14 mouse cellular contexts compared by ENCODE assay signal in the genomic region with DNA sequence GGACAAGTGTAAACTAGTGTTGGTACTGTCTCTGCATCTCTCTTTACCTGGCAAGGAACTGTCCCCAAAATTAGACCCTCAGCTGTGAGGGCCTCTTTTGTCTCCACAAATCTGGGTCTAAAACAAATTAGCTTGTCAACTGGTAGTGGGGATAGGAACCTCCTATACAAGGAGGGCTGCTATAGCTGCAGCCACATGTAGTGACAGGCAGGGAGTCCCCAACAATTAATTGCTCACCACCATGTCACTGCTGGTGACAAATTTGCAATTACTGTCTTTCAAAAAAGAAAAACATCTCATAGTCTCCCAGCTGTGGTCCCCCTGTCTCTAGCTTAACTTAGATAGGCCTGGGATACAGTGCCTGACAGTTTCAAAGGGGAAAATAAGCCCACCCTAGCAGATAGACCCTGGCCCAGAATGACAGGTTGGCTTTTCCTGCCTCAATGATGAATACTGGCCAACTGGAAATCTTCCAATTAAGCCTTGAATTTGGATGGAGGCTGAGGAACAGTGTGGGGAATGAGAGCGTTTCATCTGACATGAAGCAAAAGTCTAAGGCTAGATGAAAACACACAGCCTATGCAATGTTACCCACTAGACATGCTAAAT.
"Had no signal": no experiment of that assay in that cellular context is flagged by ENCODE, and none has a peak within 500 bp of the region (broad histone marks: within the 10 kb centered on the region; RNA-seq: fewer than 3 reads in every experiment).

No protein-coding gene starts in this region.

- H3K36me3 ChIP-seq: kidney, embryonic 15.5 days; limb, embryonic 10.5 days; liver, embryonic 15.5 days; midbrain, embryonic 10.5 days; midbrain, embryonic 15.5 days; neural tube, embryonic 13.5 days had no signal

- H3K9ac ChIP-seq: kidney, embryonic 15.5 days; liver, embryonic 15.5 days; lung, embryonic 14.5 days; midbrain, embryonic 15.5 days; neural tube, embryonic 13.5 days had no signal

- H3K4me1 ChIP-seq: kidney, embryonic 15.5 days; limb, embryonic 10.5 days; liver, embryonic 15.5 days; midbrain, embryonic 10.5 days; midbrain, embryonic 15.5 days; neural tube, embryonic 13.5 days had no signal

- H3K27me3 ChIP-seq: kidney, embryonic 15.5 days; liver, embryonic 15.5 days; midbrain, embryonic 15.5 days; neural tube, embryonic 13.5 days had no signal

- ATAC-seq: midbrain, embryonic 15.5 days had no signal

- H3K4me2 ChIP-seq: kidney, embryonic 15.5 days; liver, embryonic 11.5 days; liver, embryonic 15.5 days; lung, embryonic 14.5 days; midbrain, embryonic 15.5 days; neural tube, embryonic 13.5 days had no signal

- H3K9me3 ChIP-seq: kidney, embryonic 15.5 days; limb, embryonic 10.5 days; liver, embryonic 15.5 days; midbrain, embryonic 10.5 days; midbrain, embryonic 15.5 days; neural tube, embryonic 13.5 days had no signal

- H3K4me3 ChIP-seq: kidney, embryonic 15.5 days; left cerebral cortex, adult 2 months; limb, embryonic 10.5 days; liver, embryonic 15.5 days; midbrain, embryonic 10.5 days; midbrain, embryonic 15.5 days; neural tube, embryonic 13.5 days had no signal

- H3K27ac ChIP-seq: kidney, embryonic 15.5 days; left cerebral cortex, adult 2 months; limb, embryonic 10.5 days; liver, embryonic 15.5 days; midbrain, embryonic 10.5 days; midbrain, embryonic 15.5 days; neural tube, embryonic 13.5 days had no signal

- DNase-seq: kidney, postnatal 14 days; lung, embryonic 14.5 days; lung, postnatal 10 days; lung, postnatal 4 days; right cerebral cortex, postnatal 14 days; thymus, postnatal 36 days had no signal
